Mouse (Mus musculus): Measurements from ENCODE around the gene Olfr1188.

DNA sequence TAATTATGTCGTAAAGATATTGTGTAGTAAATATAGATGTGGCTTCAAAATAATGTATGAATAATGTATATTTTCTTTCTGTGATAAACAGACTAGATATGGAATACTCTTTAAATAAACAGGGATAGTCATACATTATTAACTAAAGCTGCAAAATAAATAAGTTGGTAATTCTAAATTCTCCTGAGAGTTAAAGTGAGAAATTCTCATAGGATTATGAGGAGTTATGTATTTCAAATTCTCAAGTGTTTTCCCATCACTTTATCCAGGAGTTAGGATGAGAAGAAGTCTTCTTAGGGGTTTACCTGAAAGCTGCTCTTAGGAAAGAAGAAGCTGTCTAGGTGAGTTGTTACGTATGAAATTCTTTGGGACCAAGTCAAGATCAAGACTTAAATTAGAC is at the start of gene Olfr1188:
- no peak for TF ChIP-seq GATA1 (IDR thresholded peaks at IDR 0.05; ENCODE audit: borderline replicate concordance, low read length)
- TF ChIP-seq FLI1 (IDR thresholded peaks at IDR 0.05; ENCODE audit: low read length): no peak
